Mouse (Mus musculus) bone marrow, adult 2 months (tissue): ENCODE data around the gene Kcnk4.

Experiments
- CTCF ChIP-seq: fragments of 200-500 bp; IDR thresholded peaks from 2 replicates; pipeline ENCODE4 v1.5.1; 2011; ENCODE audit warnings: low read length, control low read depth; ENCODE audit not compliant: control insufficient read depth, insufficient read depth
- POLR2A ChIP-seq: fragments of 200-500 bp; IDR thresholded peaks from 2 replicates; pipeline ENCODE4 v1.6.1; 2011; ENCODE audit warnings: low read depth, mild to moderate bottlenecking, control low read depth, low read length, borderline replicate concordance; ENCODE audit not compliant: control insufficient read depth

GRCm38 (mm10) chr19:6950613-6951153, 16.4 kb upstream of the Kcnk4 start:
- TF ChIP-seq CTCF (no peak), POLR2A (0 out of 2 replicates have a peak, but pooled peaks have one; percentile 46)
